Mouse (Mus musculus) c-Kit-positive CD71-positive TER-119-positive erythroid progenitor cells, embryonic 14.5 days (primary cell): ENCODE measurements at regions not wholly inside any gene's neighbourhood (a gene's known extent, or its start where the extent isn't known, plus 50 kb on each side); places are given as distances from the start of the nearest gene placed in this dataset.
"Not testable (repeated sequence)": the region's sequence is repeated elsewhere in the genome, so short reads cannot be mapped to it uniquely, and the experiment has no call there.

Experiments used
- DNase-seq: peaks from one replicate; pipeline ENCODE4 v3.0.0-alpha.2; 2013; ENCODE audit warnings: low spot score

DNA sequence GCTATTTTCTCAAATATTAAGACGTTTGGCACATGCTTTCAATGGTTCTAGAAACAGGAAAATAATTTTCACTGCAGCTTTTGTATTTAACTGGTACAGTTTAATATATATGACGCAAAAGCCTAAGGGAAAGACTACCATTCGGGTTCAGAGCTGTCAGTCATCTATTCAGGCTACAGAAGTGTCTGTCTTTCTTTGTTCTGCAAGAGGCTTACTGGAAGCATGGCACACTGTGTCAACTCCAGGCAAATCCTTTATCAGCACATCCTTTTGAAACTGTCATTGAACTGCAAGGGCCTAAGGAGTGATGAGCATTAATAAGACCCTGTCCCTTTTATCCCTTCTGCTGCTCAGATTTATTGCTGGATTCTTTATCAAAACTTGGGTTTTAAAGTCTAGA, 303.8 kb upstream of the Gm5152 start:
- DNase-seq = not testable (repeated sequence)

DNA sequence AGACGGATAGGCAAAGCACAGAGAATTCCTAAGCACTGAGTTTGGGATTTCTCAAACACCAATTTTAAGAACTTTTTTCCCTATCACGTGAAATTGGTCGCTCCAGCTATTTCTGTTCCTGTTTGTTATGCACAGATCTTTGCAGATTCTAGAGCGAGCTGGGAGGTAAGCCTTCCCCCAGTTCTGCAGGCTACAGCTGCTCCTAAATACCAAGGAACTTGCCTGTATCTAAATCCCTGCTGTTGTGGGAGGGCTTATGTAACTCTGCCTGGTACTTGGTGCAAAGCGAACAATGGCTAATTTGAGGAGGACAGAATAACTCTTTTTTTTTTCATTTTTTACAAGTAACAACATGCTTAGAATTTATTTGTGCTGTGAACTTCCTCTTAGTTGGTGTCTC, 316.0 kb upstream of the Gm5152 start:
- no peak for DNase-seq

DNA sequence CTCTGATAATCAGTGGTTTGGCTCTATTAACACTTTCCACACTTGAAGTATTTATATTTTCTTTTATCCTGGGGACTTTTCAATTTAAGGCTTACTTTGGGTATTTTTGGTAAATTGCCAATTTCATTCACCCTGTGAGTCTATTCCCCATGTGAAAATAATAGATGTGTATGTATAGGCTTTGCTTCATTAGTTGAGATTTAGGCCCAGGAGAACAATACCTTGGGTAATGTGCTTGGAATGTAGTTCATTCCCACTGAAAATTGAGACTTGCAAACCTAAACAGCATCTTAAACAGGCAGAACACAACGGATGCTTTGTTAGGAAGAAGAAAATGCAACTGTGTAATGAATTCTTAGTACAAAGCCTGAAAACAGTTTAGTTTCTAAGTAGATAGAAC, 346.1 kb upstream of the Gm5152 start:
- DNase-seq = no peak

DNA sequence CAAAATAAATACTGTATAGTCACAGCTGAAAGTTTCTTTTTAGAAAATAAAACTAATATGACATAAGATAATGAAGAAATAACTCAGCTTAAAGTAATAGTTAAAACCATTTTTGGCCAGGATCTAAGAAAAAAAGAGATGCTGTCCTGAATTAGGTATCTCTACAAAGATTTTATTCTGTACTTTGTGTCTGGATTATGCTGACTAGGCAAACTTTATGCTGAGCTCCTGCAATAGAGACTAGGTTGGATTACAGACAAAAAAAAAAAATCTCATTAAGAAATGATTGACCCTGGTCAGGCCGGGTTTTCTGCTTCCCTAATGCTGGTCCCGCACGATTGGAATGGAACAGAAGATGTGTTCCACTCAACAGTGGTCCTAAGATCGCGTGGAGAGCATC, 346.8 kb upstream of the Gm8871 start:
- no peak for DNase-seq

DNA sequence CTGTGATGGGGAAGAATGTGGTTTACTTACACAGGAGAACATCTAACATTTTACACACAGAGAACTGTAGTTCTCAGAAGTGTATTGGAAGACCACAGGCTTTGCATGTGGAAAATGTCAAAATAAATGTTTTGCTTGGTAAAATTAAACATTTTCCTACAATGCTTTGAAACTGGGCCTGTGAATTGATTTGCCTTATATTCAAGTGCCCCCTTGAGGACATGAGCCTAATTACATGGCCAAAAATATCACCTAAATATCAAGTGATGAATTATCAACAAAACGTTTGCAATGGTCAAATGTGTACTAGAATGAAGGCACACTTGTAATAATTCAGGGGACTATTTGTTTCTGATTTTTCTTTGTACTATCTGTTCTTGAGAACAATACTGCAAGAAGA, 314.4 kb upstream of the Gm8871 start:
- no peak for DNase-seq

DNA sequence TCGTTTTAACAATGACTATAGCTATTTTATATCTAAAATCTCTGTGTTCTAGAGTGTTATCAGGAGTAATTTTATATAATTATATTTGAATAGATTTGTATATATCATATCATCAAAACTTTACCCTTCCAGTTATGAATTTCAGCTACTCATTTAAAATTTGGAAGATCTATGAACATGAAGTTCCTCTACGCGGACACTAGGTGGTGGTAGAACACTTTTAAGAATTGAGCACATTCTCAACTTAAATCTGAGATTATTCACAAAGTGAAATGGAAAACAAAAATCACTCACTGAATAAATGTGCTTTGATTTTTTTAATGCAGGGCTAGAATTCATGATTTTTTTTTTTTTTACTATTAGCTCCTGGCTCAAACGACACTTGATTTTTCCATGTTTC, 299.5 kb upstream of the Gm8871 start:
- DNase-seq = peak; percentile 1

DNA sequence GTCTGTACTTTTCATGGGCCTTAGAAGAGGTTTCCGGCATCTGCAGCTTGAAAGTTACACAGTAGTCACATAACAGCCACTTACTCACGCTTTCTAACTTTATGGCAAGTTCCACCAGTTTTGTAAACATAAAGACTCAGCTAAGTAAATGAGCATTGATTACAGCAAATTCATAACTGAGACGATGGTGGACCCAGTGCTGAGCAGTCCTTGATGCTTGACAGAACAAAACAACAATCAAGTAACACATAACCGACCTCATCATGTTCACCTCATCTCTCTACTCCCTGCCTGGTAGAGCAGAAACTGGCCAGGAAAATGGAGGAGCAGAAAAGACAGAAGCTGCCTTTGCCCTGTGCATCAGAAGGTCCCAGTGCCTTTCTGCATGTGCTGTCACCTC, 284.3 kb upstream of the Gm8871 start:
- no peak for DNase-seq

DNA sequence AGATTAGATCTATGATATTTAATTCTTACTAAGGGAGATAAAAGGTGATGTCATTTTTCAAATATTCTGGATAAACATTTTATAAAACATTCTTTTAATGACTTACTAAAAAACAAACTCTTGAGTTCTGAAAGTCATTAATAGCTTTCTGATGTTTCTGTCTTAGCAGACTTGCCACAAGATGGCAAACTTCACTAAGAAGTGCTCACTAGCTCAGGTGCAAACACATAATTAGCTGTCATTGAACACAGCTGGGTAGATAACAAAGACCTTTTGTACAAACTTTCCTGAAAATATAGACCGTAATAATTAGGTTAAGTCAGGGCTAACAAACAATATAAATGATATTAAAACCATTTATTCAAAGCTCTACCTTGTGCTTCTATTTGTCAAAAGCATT, 273.4 kb upstream of the Gm8871 start:
- no peak for DNase-seq

DNA sequence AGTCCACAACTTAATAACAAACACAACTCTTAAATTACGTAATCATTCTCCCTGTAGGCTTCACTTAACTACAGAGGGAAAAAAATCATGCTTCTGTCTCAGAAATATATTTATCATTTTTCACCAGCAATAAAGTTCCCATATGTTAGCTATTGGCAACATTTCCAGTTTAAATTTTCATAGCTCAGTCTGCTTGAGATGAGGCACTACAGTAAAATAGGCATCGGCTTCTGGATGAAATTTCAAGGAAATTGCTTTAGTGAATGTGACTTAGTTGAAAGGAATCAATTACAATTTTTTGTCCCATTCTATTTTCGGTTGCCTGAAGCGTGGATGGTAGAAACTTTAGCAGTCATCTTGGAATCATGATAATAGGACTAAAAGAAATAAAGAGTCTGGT, 262.1 kb upstream of the Gm8871 start:
- DNase-seq = no peak

DNA sequence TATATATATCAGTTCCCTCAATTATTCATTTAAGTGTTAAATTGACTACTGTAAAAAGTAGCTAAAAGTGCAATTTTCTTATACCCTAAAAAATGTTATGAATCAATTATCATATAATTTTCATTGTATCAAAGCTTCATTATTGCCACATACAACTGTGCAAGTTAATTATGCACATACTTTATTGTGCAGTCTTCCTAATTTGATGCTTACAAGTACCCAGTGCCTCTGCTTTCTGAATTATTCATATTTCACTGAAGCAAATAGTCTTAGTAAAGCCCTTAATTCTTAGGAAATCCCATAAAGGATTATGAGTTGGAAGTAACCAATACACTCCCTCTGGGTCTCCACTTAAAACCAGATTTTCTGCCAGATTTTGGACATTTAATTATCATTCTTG, 220.5 kb upstream of the Gm8871 start:
- no peak for DNase-seq

DNA sequence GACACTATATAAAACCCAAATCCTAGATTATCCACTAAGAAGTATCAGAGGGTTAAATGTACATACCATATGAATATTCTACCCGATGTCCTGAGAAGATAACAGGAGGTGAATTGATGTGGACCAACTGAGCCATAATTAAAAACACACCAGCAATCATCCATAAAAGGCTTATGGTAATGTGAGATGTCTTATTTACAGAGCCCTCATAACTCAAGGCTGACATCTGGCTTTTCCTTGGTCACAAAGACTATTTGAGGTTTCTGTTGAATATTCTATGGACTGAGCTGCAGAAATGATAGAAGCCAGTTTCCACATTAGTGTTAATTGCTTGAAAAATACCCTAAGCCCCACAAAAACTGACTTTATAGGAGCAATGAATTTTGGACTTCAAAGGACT, 198.1 kb upstream of the Gm8871 start:
- DNase-seq = no peak

DNA sequence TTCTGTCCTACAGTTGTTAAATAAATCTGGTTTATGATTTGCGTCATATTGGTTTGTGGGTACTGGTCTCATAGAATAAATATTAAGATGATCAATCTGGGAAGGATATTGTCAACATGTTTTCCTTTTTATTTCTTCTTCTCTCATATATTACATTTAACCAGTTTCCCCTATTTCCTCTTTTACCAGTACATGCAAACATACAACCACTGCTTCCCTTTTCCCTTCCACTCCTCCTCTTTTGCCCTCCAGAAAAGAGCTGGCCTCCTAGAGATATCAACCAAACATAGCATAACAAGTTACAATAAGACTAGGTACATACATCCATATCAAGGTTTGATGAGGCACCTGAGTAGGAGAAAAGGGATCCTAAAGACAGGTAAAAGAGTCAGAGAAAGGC, 180.1 kb upstream of the Gm8871 start:
- DNase-seq = no peak
